Mouse (Mus musculus): ENCODE data around the gene Smc4. TPM values are rescaled to one million over a fixed set of nuclear protein-coding genes. Genes with fewer than 3 reads are reported as not detected.

Smc4 gene
- total RNA-seq (2021), result 46.1 and 52.4 TPM in 2 replicates
- long read RNA-seq, experiment 1, full-length matches to known transcripts, result 21 of 34 reads
- long read RNA-seq, experiment 1, partial matches to known transcripts, result 8 of 34 reads
- long read RNA-seq, experiment 1, other reads (novel, unspliced or antisense), result 5 of 34 reads
- long read RNA-seq, experiment 2, full-length matches to known transcripts, result 20 of 29 reads
- long read RNA-seq, experiment 2, partial matches to known transcripts, result 3 of 29 reads
- long read RNA-seq, experiment 2, other reads (novel, unspliced or antisense), result 6 of 29 reads

- DNase-seq, result peak; percentile 98
These were observed at the start of gene Smc4, which contains the start of gene Ift80 for GRCm38 (mm10) chr3:69004437-69005337. Gene Smc4, plus strand, starts transcription at chr3:69004738. Gene Ift80, minus strand, starts transcription at chr3:69004570.

- DNase-seq, result no peak
These were observed 48.1 kb upstream of the Smc4 start for GRCm38 (mm10) chr3:68956454-68956853.

GRCm38 (mm10) chr3:68957413-68957812, 47.1 kb upstream of the Smc4 start:
- DNase-seq, result no peak

GRCm38 (mm10) chr3:68964682-68965081, 39.9 kb upstream of the Smc4 start:
- peak; percentile 25 for DNase-seq

- DNase-seq, result no peak
These were observed 37.8 kb upstream of the Smc4 start for GRCm38 (mm10) chr3:68966527-68967285.

- no peak for DNase-seq
These were observed 37.1 kb upstream of the Smc4 start for GRCm38 (mm10) chr3:68967404-68967803.

- DNase-seq, result no peak
These were observed 35.4 kb upstream of the Smc4 start for GRCm38 (mm10) chr3:68969091-68969590.

GRCm38 (mm10) chr3:68973574-68973973, 31.0 kb upstream of the Smc4 start:
- no peak for DNase-seq

- DNase-seq, result no peak
These were observed 29.7 kb upstream of the Smc4 start for GRCm38 (mm10) chr3:68974639-68975532.

GRCm38 (mm10) chr3:68975533-68976490, 28.7 kb upstream of the Smc4 start:
- no peak for DNase-seq

- DNase-seq, result no peak
These were observed 26.8 kb upstream of the Smc4 start for GRCm38 (mm10) chr3:68977696-68978095.

GRCm38 (mm10) chr3:68979187-68979586, 25.4 kb upstream of the Smc4 start:
- no peak for DNase-seq

- DNase-seq, result peak; percentile 18
These were observed 23.6 kb upstream of the Smc4 start for GRCm38 (mm10) chr3:68980898-68981297.

GRCm38 (mm10) chr3:68986550-68986949, 18.0 kb upstream of the Smc4 start:
- DNase-seq, result no peak

- no peak for DNase-seq
These were observed 1.8 kb upstream of the Smc4 start for GRCm38 (mm10) chr3:69002781-69003180.

- no peak for DNase-seq
These were observed 492 bp upstream of the Smc4 start for GRCm38 (mm10) chr3:69004055-69004436.

- peak; percentile 80 for DNase-seq
These were observed 1.1 kb downstream of the Smc4 start for GRCm38 (mm10) chr3:69005338-69006245.

GRCm38 (mm10) chr3:69006246-69006760, 1.8 kb downstream of the Smc4 start:
- peak; percentile 17 for DNase-seq

- DNase-seq, result no peak
These were observed 4.3 kb downstream of the Smc4 start for GRCm38 (mm10) chr3:69008873-69009272.

Data from adrenal gland, postnatal 14 days (tissue).